Mouse (Mus musculus): ENCODE measurements around the gene Med13l. TPM values are rescaled to one million over a fixed set of nuclear protein-coding genes. Genes with fewer than 3 reads are reported as not detected.

Gene Med13l
- total and polyA plus RNA-seq, 3 experiments: 2.0 to 11.0 (median 10.1) TPM

DNA sequence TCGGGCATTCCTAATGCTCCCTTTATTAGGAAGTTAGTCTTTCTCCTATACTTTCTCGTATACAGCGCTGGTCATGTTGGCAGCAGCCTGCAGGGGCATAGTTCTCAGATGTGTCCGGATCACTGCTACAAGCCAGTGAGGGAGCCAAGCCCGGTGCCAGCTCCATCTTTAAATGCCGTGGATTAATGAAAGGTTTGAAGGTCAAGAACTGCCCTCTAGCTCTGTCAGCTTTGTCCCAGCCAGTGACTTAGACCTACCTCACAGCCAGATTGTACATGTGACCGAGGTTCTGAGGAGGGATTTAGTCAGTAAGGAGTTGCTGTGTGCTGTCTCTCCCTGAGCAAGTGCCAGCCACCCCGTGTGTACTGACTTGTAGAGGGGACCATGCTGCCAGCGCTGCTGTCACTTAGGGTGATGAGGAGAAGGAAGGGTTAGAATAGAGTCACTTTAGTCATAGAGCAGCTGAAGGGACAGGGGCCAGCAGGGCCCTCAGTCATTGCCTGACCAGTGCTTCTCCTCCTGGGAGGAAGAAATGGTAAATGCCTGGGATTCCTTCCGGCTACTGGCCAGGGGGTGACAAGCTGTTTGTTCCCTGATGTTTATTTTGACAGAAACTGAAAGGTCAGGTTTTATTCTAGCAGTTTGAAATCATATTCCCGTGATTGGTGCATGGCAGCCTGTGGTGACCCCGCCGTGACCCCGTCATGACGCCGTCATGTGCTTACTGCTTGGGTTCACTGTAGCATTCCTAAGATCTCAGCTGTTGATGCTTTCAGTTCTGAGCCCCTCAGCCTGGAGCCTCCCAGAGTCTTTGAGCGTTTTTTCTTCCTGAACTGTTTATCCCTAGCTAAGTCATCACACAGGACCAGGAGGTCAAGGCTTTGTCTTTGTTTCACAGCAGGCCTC is 197.2 kb downstream of the Med13l start (continued):
- no peak for TF ChIP-seq ZNF384 (IDR thresholded peaks at IDR 0.05; ENCODE audit: low read depth, low read length)

DNA sequence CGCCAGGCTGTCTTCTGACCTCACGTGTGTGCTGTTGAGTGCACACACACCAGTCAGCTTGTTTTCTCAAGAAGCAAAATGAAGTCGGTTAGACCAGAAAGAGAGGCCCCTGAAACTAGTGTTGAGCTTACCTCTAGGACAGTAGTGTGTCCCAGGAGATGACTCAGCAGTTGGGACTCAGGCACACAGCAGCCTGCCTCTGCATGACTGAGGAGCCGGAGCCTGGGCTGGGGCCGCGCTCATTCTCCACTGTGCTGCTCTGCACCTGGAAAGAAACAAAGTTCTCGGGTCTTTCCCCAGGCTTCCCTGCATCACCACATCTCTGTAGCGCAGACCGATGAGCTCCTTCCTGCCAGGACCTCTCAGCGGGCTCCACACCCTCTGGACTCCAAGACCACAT is 200.5 kb downstream of the Med13l start:
- H3K4me3 ChIP-seq (replicated peaks in 1 of 3; ENCODE audit: low read depth in 2 of 3, low read length in 2 of 3, poor library complexity in 1 of 3): no peak overlapping the region
- TF ChIP-seq TBP (conservative IDR thresholded peaks at IDR 0.05; ENCODE audit: low read depth, low read length) (no peak), MEF2A (IDR thresholded peaks at IDR 0.05; ENCODE audit: borderline replicate concordance, low read depth, low read length) (no peak), PAX5 (IDR thresholded peaks at IDR 0.05; ENCODE audit: low read length) (no peak), SIN3A (IDR thresholded peaks at IDR 0.05; ENCODE audit: low read length) (no peak), JUND (conservative IDR thresholded peaks at IDR 0.05; ENCODE audit: low read depth, low read length) (no peak), POLR2AphosphoS2 (IDR thresholded peaks at IDR 0.05; ENCODE audit: low read depth, low read length) (no peak), ZC3H11A (IDR thresholded peaks at IDR 0.05; ENCODE audit: low read depth, low read length) (no peak), CHD2 (IDR thresholded peaks at IDR 0.05; ENCODE audit: low read length) (no peak), KAT2A (IDR thresholded peaks at IDR 0.05; ENCODE audit: insufficient replicate concordance, low read length) (no peak), MAZ (IDR thresholded peaks at IDR 0.05; ENCODE audit: low read depth, low read length) (no peak), CHD1 (IDR thresholded peaks at IDR 0.05; ENCODE audit: low read depth, low read length) (no peak), ELF1 (IDR thresholded peaks at IDR 0.05; ENCODE audit: low read depth, low read length) (no peak), SMC3 (IDR thresholded peaks at IDR 0.05; ENCODE audit: low read depth, low read length) (no peak), CTCF (conservative IDR thresholded peaks at IDR 0.05 in 1 of 2, IDR thresholded peaks at IDR 0.05 in 1 of 2; ENCODE audit: low read depth in 2 of 2, low read length in 2 of 2) (no peak), USF1 (IDR thresholded peaks at IDR 0.05; ENCODE audit: low read depth, low read length) (no peak), ZKSCAN1 (IDR thresholded peaks at IDR 0.05; ENCODE audit: borderline replicate concordance, low read depth, low read length) (no peak), MAX (IDR thresholded peaks at IDR 0.05; ENCODE audit: low read length) (no peak), UBTF (IDR thresholded peaks at IDR 0.05; ENCODE audit: low read depth, low read length) (no peak), TCF12 (IDR thresholded peaks at IDR 0.05; ENCODE audit: low read depth, low read length) (no peak), NRF1 (IDR thresholded peaks at IDR 0.05; ENCODE audit: low read depth, low read length) (no peak)
- no peaks in the 10 kb centered on the region for H3K27me3 ChIP-seq (replicated peaks)
- no peaks in the 10 kb centered on the region for H3K9me3 ChIP-seq (replicated peaks; ENCODE audit: low read length)
- no peak overlapping the region for H3K9ac ChIP-seq (ENCODE audit: insufficient read depth, low read depth)
- in situ Hi-C loops (cut with MboI; ENCODE audit: low pct_ligation_motif_present, low pct_unique_long_range_greater_than_20kb, low sequenced_read_pairs) (no loop called here), dilution Hi-C loops (cut with MboI; ENCODE audit: extremely low pct_ligation_motif_present, extremely low pct_unique_long_range_greater_than_20kb, low sequenced_read_pairs) (no loop called here)
- H3K36me3 ChIP-seq (replicated peaks in 1 of 2; ENCODE audit: control insufficient read depth in 1 of 2, insufficient read depth in 1 of 2, low read length in 1 of 2): peaks cover 63 to 87% of the 10 kb centered on the region in 2 experiments
- no peak overlapping the region for H3K4me2 ChIP-seq (ENCODE audit: insufficient read depth, low read depth, poor library complexity, severe bottlenecking)
- H3K79me2 ChIP-seq (replicated peaks; ENCODE audit: control insufficient read depth, extremely low read depth, insufficient read depth, poor library complexity, severe bottlenecking): no peaks in the 10 kb centered on the region
- H3K4me1 ChIP-seq (ENCODE audit: control insufficient read depth in 1 of 2, insufficient read depth in 2 of 2): peaks cover 0 to 7% of the 10 kb centered on the region in 2 experiments; a peak in 1 of 4 replicates
- H3K27ac ChIP-seq (ENCODE audit: insufficient read depth, low read depth): no peak overlapping the region
- no peak for DNase-seq (ENCODE audit: extremely low read depth)
